Mouse (Mus musculus): ENCODE measurements around the gene Gramd1b. TPM values are rescaled to one million over a fixed set of nuclear protein-coding genes. Genes with fewer than 3 reads are reported as not detected.
"Not testable (repeated sequence)": the region's sequence is repeated elsewhere in the genome, so short reads cannot be mapped to it uniquely, and the experiment has no call there.

The Gramd1b gene
- total and polyA plus RNA-seq, 2 experiments from 2014 or later = 16.7 to 57.2 TPM

- DNase-seq (ENCODE audit: low spot score) (no peak), ATAC-seq (no peak)
- TF ChIP-seq CTCF (IDR thresholded peaks at IDR 0.05; ENCODE audit: low read depth) = no peak
- no peak overlapping the region for H3K4me2 ChIP-seq (ENCODE audit: low read depth, low read length)
- H3K36me3 ChIP-seq (ENCODE audit: insufficient read depth, low read length) = no peaks in the 10 kb centered on the region
- H3K4me3 ChIP-seq (ENCODE audit: low read length) = no peak overlapping the region
- H3K4me1 ChIP-seq (ENCODE audit: insufficient read depth, low read length) = no peaks in the 10 kb centered on the region
- no peak overlapping the region for H3K27ac ChIP-seq
- H3K27me3 ChIP-seq (ENCODE audit: insufficient read depth, low read length) = no peaks in the 10 kb centered on the region
- no peaks in the 10 kb centered on the region for H3K9me3 ChIP-seq (ENCODE audit: low read length)
- no peak overlapping the region for H3K9ac ChIP-seq (replicated peaks; ENCODE audit: low read length)
Measured at GRCm38 (mm10) chr9:40500691-40501090, 30.5 kb downstream of the Gramd1b start.

GRCm38 (mm10) chr9:40482351-40483084, 48.7 kb downstream of the Gramd1b start:
- WGBS = 75% methylated on average over 7 of the region's 7 CpGs

GRCm38 (mm10) chr9:40481271-40481670, 49.9 kb downstream of the Gramd1b start:
- Histone ChIP-seq H3K9ac (replicated peaks; ENCODE audit: low read length) (no peak overlapping the region), H3K27ac (no peak overlapping the region), H3K4me3 (ENCODE audit: low read length) (no peak overlapping the region), H3K27me3 (ENCODE audit: insufficient read depth, low read length) (no peaks in the 10 kb centered on the region), H3K9me3 (ENCODE audit: low read length) (0 out of 2 replicates have a peak, but pooled peaks cover 3% of the 10 kb centered on the region), H3K4me1 (ENCODE audit: insufficient read depth, low read length) (no peaks in the 10 kb centered on the region), H3K4me2 (ENCODE audit: low read depth, low read length) (no peak overlapping the region), H3K36me3 (ENCODE audit: insufficient read depth, low read length) (no peaks in the 10 kb centered on the region)
- TF ChIP-seq CTCF (IDR thresholded peaks at IDR 0.05; ENCODE audit: low read depth) = no peak
- DNase-seq (ENCODE audit: low spot score) (peak; percentile 58), ATAC-seq (peak; percentile 85)
- 32% methylated on average over 3 of the region's 3 CpGs for WGBS

More at GRCm38 (mm10) chr9:40482351-40483084, 48.7 kb downstream of the Gramd1b start:
- ATAC-seq; H3K27me3 ChIP-seq (ENCODE audit: insufficient read depth, low read length); H3K9me3 ChIP-seq (ENCODE audit: low read length); H3K4me2 ChIP-seq (ENCODE audit: low read depth, low read length); H3K9ac ChIP-seq (replicated peaks; ENCODE audit: low read length); H3K27ac ChIP-seq; H3K36me3 ChIP-seq (ENCODE audit: insufficient read depth, low read length); DNase-seq (ENCODE audit: low spot score); H3K4me1 ChIP-seq (ENCODE audit: insufficient read depth, low read length); H3K4me3 ChIP-seq (ENCODE audit: low read length): not testable (repeated sequence)

- Histone ChIP-seq H3K27me3 (ENCODE audit: insufficient read depth, low read length) (no peaks in the 10 kb centered on the region), H3K27ac (no peak overlapping the region), H3K9me3 (ENCODE audit: low read length) (no peaks in the 10 kb centered on the region), H3K4me3 (ENCODE audit: low read length) (no peak overlapping the region), H3K9ac (replicated peaks; ENCODE audit: low read length) (no peak overlapping the region), H3K4me2 (ENCODE audit: low read depth, low read length) (no peak overlapping the region), H3K4me1 (ENCODE audit: insufficient read depth, low read length) (no peaks in the 10 kb centered on the region), H3K36me3 (ENCODE audit: insufficient read depth, low read length) (no peaks in the 10 kb centered on the region)
- TF ChIP-seq CTCF (IDR thresholded peaks at IDR 0.05; ENCODE audit: low read depth) = peak; percentile 56
- WGBS = 53% methylated on average over 4 of the region's 4 CpGs
- peak; percentile 32 for DNase-seq (ENCODE audit: low spot score)
- ATAC-seq = no peak
Measured at GRCm38 (mm10) chr9:40479333-40479732, 51.9 kb downstream of the Gramd1b start.

GRCm38 (mm10) chr9:40478146-40478900, 52.9 kb downstream of the Gramd1b start:
- Histone ChIP-seq H3K9ac (replicated peaks; ENCODE audit: low read length) (no peak overlapping the region), H3K4me2 (ENCODE audit: low read depth, low read length) (no peak overlapping the region), H3K4me3 (ENCODE audit: low read length) (no peak overlapping the region), H3K27me3 (ENCODE audit: insufficient read depth, low read length) (no peaks in the 10 kb centered on the region), H3K9me3 (ENCODE audit: low read length) (no peaks in the 10 kb centered on the region), H3K27ac (no peak overlapping the region), H3K4me1 (ENCODE audit: insufficient read depth, low read length) (no peaks in the 10 kb centered on the region), H3K36me3 (ENCODE audit: insufficient read depth, low read length) (no peaks in the 10 kb centered on the region)
- no peak for TF ChIP-seq CTCF (IDR thresholded peaks at IDR 0.05; ENCODE audit: low read depth)
- ATAC-seq (no peak), DNase-seq (ENCODE audit: low spot score) (no peak)
- WGBS = 85% methylated on average over 9 of the region's 9 CpGs

- no peak overlapping the region for H3K27ac ChIP-seq
- ATAC-seq = no peak
Measured at GRCm38 (mm10) chr9:40477611-40478010, 53.6 kb downstream of the Gramd1b start.

GRCm38 (mm10) chr9:40476098-40476497, 55.1 kb downstream of the Gramd1b start:
- H3K9ac ChIP-seq (replicated peaks; ENCODE audit: low read length) = no peak overlapping the region
- H3K4me2 ChIP-seq (ENCODE audit: low read depth, low read length) = no peak overlapping the region
- WGBS = 92% methylated on average over 11 of the region's 11 CpGs
- H3K4me3 ChIP-seq (ENCODE audit: low read length) = no peak overlapping the region
- no peaks in the 10 kb centered on the region for H3K27me3 ChIP-seq (ENCODE audit: insufficient read depth, low read length)
- no peaks in the 10 kb centered on the region for H3K36me3 ChIP-seq (ENCODE audit: insufficient read depth, low read length)
- no peaks in the 10 kb centered on the region for H3K4me1 ChIP-seq (ENCODE audit: insufficient read depth, low read length)
- H3K9me3 ChIP-seq (ENCODE audit: low read length) = no peaks in the 10 kb centered on the region
- ATAC-seq (no peak), DNase-seq (ENCODE audit: low spot score) (no peak)
- H3K27ac ChIP-seq = no peak overlapping the region
- TF ChIP-seq CTCF (IDR thresholded peaks at IDR 0.05; ENCODE audit: low read depth) = no peak

More at GRCm38 (mm10) chr9:40477611-40478010, 53.6 kb downstream of the Gramd1b start:
- TF ChIP-seq CTCF (IDR thresholded peaks at IDR 0.05; ENCODE audit: low read depth) = no peak
- Histone ChIP-seq H3K27me3 (ENCODE audit: insufficient read depth, low read length) (no peaks in the 10 kb centered on the region), H3K9ac (replicated peaks; ENCODE audit: low read length) (no peak overlapping the region), H3K36me3 (ENCODE audit: insufficient read depth, low read length) (no peaks in the 10 kb centered on the region), H3K9me3 (ENCODE audit: low read length) (no peaks in the 10 kb centered on the region), H3K4me2 (ENCODE audit: low read depth, low read length) (no peak overlapping the region), H3K4me1 (ENCODE audit: insufficient read depth, low read length) (no peaks in the 10 kb centered on the region), H3K4me3 (ENCODE audit: low read length) (no peak overlapping the region)
- no peak for DNase-seq (ENCODE audit: low spot score)
- 86% methylated on average over 2 of the region's 2 CpGs for WGBS
